Mouse (Mus musculus): ENCODE measurements around the gene Gm44579.

The Gm44579 gene

GRCm38 (mm10) chr15:98220877-98221276 lies at the start of gene Gm44579, which contains the start of gene Olfr287:
Gm44579 (minus strand) TSS chr15:98220977.
Olfr287 (minus strand) TSS chr15:98221056.
- DNase-seq (ENCODE audit: low spot score) = no peak

GRCm38 (mm10) chr15:98257776-98258175 lies 37.0 kb upstream of the Gm44579 start:
- DNase-seq (ENCODE audit: low spot score) = no peak

DNA sequence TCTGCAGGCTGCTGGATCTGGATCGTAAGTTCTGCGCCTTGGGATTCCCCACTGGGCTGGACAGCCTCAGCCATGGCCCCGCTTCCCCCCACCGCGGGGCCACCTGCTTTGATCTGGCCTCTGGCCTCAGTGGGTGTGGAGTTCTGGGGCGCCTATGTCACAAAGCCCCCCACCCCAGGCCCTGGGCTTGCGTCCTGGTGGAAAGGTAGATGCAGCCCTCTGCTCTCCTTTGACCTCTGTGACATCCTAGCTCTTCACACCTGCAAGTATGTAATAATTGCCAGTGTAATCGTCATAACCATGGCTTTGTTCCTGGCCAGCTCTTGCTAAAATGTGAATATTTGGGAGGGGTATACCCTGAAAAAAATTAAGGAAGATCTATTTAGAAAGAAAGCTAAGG lies 36.4 kb upstream of the Gm44579 start, which contains the start of gene H1fnt:
Gene H1fnt, minus strand, starts transcription at position 101 of the 400 bp plus-strand sequence.
- no peak for DNase-seq (ENCODE audit: low spot score)

DNA sequence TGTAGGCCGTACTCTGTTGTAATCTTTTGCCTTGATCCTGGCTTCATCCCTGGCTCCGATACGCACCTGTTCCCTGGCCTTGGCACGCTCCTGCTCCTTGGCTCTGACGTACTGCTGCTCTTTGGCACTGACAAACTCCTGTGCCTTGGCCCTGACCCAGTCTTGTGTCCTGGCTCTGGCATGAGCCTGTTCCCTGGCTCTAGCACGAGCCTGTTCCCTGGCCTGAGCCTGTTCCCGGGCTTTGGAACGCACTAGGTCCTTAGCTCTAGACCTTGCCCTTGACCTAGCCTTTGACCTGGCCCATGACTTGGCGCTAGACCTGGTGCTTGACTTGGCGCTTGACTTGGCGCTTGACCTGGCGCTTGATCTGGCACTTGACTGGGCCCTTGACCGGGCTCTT lies 35.5 kb upstream of the Gm44579 start:
- DNase-seq (ENCODE audit: low spot score) = no peak

DNA sequence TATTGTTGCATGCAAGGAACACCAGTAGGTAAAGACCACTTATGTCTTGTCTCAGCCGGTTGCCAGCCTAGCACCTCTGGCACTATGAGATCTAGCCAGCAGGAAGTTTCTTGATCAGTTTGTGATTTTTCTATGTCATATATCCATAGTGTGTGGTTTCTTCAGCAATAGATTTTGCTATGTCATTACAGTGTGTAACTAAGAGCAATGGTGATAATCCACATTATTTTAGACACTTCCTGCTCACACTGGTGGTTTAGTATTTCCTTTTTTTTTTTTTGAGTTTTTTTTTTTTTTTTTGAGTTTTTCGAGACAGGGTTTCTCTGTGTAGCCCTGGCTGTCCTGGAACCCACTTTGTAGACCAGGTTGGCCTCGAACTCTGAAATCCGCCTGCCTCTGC lies 14.7 kb upstream of the Gm44579 start:
- DNase-seq (ENCODE audit: low spot score) = no peak

DNA sequence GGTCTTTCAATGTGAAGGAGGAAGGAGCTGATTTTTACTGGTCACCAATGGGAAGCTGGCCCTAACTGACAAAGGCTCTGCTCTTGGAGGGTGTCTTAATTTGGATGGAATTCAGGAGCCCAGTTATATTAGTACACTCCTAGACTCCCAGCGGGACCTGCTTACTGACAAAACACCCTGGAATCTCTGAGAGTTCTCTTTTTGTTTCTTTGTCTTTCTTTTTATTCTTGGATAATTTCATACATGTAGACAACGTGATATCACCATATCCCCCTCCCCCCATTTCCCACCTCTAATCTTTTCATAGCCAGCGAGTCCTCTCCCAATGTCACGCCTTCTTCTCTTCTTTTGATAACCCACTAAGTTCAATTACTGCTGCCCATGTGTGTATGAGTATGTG lies 13.6 kb upstream of the Gm44579 start, which contains the start of gene Olfr286:
Gene Olfr286, minus strand, starts transcription at position 101 of the 400 bp plus-strand sequence.
- DNase-seq (ENCODE audit: low spot score) = no peak

- no peak for DNase-seq (ENCODE audit: low spot score)
Observed at GRCm38 (mm10) chr15:98226096-98226495, 5.3 kb upstream of the Gm44579 start.

DNA sequence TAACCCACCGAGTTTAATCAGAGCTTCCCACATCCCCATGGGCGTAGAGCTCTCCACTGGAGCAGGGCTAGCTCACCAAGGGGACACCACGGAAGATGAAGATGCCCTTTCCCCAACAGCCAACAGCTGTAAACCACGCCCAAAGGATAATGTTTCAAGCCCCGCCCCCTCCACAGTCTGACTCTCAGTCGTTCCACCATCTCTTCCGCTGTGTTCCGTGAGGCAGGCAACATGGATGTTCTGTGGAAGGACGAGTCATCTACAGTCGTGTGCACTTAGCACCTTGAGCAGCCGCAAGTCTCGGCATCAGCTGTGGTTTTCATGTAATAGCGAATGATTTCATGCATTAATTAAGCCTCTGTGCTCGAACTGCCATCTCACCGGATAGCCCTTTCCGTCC lies 4.8 kb upstream of the Gm44579 start:
- no peak for DNase-seq (ENCODE audit: low spot score)

DNA sequence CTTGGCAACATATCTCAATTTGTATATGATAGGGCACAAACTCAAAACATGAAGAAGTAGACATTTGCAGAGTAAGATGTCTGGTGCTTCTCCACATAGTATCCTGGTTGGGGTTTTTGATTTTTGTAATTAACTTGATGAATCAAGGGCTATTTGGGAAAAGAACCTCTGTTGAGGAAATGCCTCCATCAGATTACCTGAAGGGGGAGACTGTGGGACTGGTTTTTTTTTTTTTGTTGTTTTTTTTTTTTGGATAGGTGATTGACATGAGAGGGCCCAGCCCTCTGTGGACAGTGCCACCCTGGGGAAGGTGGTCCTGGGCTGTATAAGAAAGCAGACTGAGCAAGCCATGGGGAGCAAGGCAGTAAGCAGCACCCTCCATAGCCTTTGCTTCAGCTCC lies 1.6 kb upstream of the Gm44579 start:
- DNase-seq (ENCODE audit: low spot score) = no peak

GRCm38 (mm10) chr15:98214130-98214529 lies 6.6 kb downstream of the Gm44579 start:
- DNase-seq (ENCODE audit: low spot score) = no peak

DNA sequence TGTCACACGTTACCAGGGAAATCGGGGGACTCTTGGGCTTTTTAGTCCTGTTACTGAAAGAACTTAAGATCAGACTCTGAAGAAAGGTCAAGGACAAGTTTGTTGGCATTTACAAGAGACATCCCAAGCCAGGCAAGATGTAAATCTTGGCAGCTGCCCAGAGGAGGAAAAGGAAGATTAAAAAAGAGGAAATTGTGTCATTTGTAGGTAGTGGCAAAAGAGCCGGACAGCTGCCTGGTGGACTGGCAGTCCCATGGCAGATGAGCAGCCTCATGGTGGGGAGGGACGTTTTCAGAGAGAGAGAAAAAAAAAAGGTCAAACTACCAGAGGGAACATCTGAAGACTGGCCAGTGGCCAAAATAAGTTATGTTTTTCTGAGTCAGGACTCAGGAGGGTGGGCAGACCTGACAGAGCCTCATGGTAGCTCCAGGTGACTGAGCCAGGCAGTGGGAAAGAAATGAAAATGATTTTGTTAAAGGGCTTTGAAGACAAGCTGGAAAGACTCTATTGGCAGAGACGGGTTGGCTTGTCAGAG lies 7.4 kb downstream of the Gm44579 start:
- no peak for DNase-seq (ENCODE audit: low spot score)

- DNase-seq (ENCODE audit: low spot score) = no peak
Observed at GRCm38 (mm10) chr15:98209676-98210075, 11.1 kb downstream of the Gm44579 start.

GRCm38 (mm10) chr15:98195442-98195841 lies 25.3 kb downstream of the Gm44579 start, which contains the start of gene Olfr288:
Olfr288 (minus strand) TSS chr15:98195542.
- DNase-seq (ENCODE audit: low spot score) = no peak

- no peak for DNase-seq (ENCODE audit: low spot score)
Observed at GRCm38 (mm10) chr15:98184456-98184855, 36.3 kb downstream of the Gm44579 start.

DNA sequence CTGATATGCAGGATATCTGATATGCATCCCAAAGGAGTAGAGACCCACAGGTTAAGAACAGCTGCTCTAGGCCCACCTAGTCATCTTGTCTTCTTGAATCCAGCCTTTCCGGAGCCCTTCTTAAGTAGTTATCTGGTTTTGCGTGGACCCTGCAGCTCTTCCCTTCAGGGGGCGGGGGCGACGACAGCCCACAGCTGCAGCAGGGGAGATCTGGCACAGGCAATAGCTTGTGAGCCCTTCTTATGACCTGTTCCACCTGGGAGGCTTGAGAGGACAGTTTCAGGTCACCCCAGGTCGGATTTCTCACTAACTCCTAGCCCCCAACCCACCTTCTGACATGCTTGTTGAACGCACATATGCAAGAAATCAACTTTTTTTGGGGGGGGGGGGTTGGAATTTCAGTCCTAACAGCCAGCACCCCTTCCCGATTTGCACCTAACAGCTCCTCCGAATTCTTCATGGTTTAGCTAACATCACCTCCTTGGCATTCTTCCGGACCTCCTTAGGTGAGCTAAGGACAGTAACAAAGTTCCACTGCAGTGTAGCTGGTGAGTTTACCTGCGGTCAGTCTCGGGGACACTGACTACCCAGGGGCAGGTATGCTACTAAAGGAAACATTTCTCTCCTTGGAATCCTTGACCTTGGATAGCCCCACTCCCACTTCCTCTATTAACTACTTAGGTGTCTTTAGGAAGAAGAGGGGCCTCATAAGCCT lies 38.8 kb downstream of the Gm44579 start:
- DNase-seq (ENCODE audit: low spot score) = no peak

- DNase-seq (ENCODE audit: low spot score) = peak; percentile 60
Observed at GRCm38 (mm10) chr15:98181132-98181711, 39.6 kb downstream of the Gm44579 start.

DNA sequence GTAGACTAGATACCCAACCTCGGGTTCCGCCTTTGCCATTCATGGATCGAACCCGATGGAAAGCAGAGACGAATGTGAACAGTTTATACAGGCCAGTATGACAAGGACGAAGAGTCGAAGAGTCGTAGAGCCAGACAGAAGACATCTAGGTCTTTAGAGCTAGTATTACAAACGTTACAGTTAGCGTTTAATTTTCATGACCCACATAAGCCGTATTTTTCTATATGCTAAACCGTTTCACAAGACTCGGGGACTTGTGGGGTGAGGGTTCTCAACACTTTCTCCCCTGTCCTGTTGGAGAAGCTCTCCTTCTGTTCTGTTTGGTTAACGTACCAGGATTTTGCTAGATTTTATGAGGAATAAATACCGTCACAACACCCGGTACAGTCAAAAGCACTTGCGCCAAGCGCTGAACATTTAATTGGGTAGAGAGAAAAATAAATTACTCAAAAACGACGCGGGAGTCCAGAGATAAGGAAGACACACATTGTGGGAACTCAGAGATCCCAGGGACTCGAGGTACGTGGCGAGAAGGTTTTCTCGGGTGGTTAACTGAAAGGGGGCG lies 40.1 kb downstream of the Gm44579 start:
- DNase-seq (ENCODE audit: low spot score) = no peak

DNA sequence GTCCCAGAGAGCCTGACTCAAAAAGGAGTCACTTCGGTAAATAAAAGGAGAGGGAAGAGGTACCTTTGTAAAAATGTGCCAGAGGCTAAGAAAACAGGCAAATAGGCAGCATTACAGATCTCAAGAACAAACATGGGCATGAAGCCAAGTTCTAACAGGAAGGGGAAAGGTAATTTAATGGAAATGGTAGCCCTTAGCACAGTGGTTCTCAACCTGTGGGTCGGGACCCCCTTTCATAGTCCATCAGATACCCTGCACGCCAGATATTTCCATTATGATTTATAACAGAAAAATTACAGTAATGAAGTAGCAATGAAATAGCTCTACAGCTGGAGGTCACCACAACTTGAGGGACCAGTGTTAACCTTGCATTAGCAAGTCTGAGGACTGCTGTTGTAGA lies 43.5 kb downstream of the Gm44579 start:
- no peak for DNase-seq (ENCODE audit: low spot score)

DNA sequence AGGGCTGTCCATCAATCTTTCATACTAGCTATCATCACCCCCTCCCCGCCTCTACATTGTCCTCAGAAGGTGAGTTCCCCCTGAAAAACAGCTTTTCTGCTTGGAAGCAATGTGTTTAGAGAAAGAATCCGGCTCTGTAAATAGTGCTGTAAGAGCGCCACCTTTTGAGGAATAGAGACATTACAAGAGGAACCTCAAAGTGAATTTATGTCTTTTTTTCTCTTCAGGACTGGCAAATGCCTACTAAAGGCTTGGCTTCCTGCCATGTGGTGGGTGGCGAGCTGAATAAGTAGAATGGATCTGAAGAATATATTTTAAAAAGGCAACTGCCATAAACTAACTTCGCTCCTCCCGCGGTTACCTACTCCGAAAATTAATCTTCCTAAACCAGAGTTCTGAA lies 47.0 kb downstream of the Gm44579 start:
- peak; percentile 33 for DNase-seq (ENCODE audit: low spot score)

DNA sequence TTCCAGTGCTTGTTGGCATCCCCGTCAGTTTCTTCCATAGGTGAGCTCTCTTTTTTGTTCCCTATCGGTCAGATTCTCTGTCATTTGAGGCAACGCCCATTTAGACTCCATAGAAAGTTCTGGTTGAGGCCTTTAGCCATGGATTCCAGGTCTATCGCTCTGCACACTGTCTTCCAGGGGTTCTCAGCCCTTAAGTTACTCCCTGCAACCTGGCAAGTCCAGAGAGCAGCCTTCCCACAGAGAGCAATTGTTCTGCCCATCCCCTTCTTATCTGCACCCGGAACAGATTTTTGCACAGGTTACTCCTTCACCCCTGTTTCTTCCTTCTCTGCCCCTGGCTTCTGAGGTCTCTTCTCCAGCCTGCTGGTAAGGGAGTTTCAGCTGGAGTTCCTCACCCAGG lies 48.7 kb downstream of the Gm44579 start:
- DNase-seq (ENCODE audit: low spot score) = no peak

GRCm38 (mm10) chr15:98170917-98171316 lies 49.9 kb downstream of the Gm44579 start:
- no peak for DNase-seq (ENCODE audit: low spot score)

DNA sequence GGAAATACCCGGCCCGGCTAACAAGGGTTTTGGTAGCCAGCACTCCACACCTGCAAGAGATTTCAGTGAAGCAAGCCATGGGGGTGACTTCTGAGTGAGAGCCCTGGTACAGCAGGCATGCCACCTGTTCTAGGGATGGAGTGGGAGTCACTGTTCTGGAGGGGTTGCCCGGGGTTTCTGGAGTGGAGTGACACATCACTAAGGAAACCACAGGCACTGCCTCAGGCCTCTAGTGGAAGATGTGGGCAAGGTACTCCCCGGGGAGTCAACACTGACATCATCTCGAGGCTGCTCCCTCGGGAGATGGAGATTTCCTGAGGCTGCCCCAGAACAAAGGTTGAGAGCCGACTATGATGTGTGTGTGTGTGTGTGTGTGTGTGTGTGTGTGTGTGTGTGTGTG lies 50.4 kb downstream of the Gm44579 start:
- no peak for DNase-seq (ENCODE audit: low spot score)

DNA sequence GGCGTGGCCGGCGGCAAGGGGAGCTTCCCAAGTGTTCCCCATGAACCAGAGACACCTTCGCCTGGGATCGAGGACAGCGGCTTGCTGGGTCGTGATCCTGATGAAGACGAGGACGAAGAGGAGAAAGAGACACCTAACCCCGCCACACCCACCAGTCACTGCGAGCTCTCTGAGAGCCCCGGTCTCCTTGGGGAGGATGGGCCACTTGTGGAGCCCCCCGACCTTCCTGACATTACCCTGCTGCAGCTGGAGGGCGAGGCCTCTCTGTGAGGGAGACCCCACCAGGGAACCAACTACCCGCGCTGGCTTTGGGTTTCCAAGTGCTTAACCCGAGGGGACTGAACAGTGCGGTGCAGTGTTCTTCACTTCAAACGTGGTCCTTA lies 52.2 kb downstream of the Gm44579 start:
- DNase-seq (ENCODE audit: low spot score) = no peak

Measured in adipocyte (in vitro differentiated cells).